Mouse (Mus musculus) neural tube, embryonic 12.5 days (tissue): ENCODE results near the gene Col6a1. TPM values are rescaled to one million over a fixed set of nuclear protein-coding genes. Genes with fewer than 3 reads are reported as not detected.

Experiments used
- ATAC-seq: fragments of 200-750 bp; cut with Nextera tagmentation; 2 replicates; pipeline ENCODE4 v1.8.0; 2017; ENCODE audit warnings: low read depth, mild to moderate bottlenecking, moderate TSS enrichment, moderate library complexity; ENCODE audit not compliant: low FRiP score
- H3K27ac ChIP-seq: fragments of 300-500 bp; sonication (generic); 2 replicates; pipeline ENCODE4 v1.5.1; 2016
- H3K27me3 ChIP-seq: fragments of 300-500 bp; sonication (generic); replicated peaks from 2 replicates; pipeline ENCODE4 v1.6.1; 2016; ENCODE audit warnings: mild to moderate bottlenecking
- H3K36me3 ChIP-seq: fragments of 300-500 bp; sonication (generic); 2 replicates; pipeline ENCODE4 v1.6.1; 2016; ENCODE audit warnings: mild to moderate bottlenecking
- H3K4me1 ChIP-seq: fragments of 300-500 bp; sonication (generic); 2 replicates; pipeline ENCODE4 v1.6.1; 2016
- H3K4me2 ChIP-seq: fragments of 300-500 bp; sonication (generic); replicated peaks from 2 replicates; pipeline ENCODE4 v1.6.1; 2016; ENCODE audit warnings: mild to moderate bottlenecking
- H3K4me3 ChIP-seq: fragments of 300-500 bp; sonication (generic); 2 replicates; pipeline ENCODE4 v1.5.1; 2016
- H3K9ac ChIP-seq: fragments of 300-500 bp; sonication (generic); 2 replicates; pipeline ENCODE4 v1.6.1; 2016; ENCODE audit warnings: mild to moderate bottlenecking
- H3K9me3 ChIP-seq: fragments of 300-500 bp; sonication (generic); 2 replicates; pipeline ENCODE4 v1.6.1; 2016; ENCODE audit warnings: mild to moderate bottlenecking
- WGBS: fragments of 180-500 bp; shearing (Covaris S2); methylation state at CpG from one replicate; pipeline ENCODE4 v1.1.7; 2016; 5-methylcytosine and 5-hydroxymethylcytosine counted together
- polyA plus RNA-seq: library from polyadenylated mRNA; unstranded; fragments of >200 nt; fragmentation: Nextera tagmentation; extraction: Ambion mirVana; gene quantifications from 2 replicates; pipeline ENCODE4 v1.2.1, GENCODE M21; 2016

Gene Col6a1
- polyA plus RNA-seq, 1 experiment from 2014 or later = 26.4 TPM

DNA sequence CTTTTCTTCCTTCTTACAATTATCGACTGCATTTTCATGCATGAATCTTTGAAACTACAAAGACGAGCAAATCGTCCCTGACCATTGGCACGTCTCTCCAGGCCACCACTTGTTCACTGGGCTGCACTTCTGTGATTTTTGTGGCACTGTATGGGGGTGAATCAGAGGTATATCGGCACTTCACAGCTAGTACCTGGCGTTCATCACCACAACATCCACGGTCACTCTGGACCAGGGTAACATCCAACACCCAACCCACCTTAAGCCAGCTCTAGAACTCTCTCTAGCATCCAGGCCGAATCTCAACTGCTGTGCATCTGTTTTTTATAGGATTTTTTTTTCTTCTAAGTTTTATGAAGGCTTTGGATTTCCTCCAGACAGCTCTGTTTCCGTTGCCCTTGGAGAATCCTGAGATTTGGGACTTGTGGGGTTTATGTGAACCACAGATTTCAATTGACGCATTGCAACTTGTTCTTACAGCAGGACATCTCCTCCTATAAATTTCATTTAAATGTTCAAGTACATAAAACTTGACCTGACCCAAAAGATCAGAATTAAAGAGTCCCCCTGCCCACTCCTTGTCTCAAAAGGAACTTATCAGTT, 30.6 kb downstream of the Col6a1 start:
- WGBS = 87% methylated on average over 10 of the region's 10 CpGs
- no peak overlapping the region for H3K9ac ChIP-seq
- H3K4me3 ChIP-seq = no peak overlapping the region
- no peaks in the 10 kb centered on the region for H3K27me3 ChIP-seq
- H3K9me3 ChIP-seq = 0 out of 2 replicates have a peak, but pooled peaks cover 5% of the 10 kb centered on the region
- H3K4me1 ChIP-seq = no peaks in the 10 kb centered on the region
- no peak overlapping the region for H3K4me2 ChIP-seq
- ATAC-seq = no peak
- H3K27ac ChIP-seq = no peak overlapping the region
- no peaks in the 10 kb centered on the region for H3K36me3 ChIP-seq

DNA sequence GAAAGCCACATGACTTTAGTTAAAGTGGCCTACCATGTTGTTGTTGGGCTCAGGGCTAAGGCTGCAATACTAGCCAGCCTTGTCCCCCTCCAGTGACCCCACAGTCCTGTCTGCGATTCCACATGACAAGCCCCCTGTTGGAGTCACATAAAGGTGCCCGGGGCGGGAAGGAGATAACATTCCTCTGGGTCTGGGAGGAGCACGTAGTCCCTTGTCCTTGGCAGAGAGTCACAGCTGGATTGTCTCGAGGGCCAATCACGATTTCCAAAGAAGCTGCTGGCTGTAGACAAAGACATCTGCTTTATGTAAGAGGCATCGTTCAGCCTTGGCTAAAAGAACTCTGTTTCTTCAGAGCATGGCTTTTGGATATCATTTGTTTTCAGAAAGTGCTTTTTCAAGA, 31.2 kb downstream of the Col6a1 start:
- Histone ChIP-seq H3K27me3 (no peaks in the 10 kb centered on the region), H3K4me3 (no peak overlapping the region), H3K4me1 (no peaks in the 10 kb centered on the region), H3K9me3 (0 out of 2 replicates have a peak, but pooled peaks cover 5% of the 10 kb centered on the region), H3K36me3 (no peaks in the 10 kb centered on the region), H3K4me2 (no peak overlapping the region), H3K9ac (no peak overlapping the region), H3K27ac (no peak overlapping the region)
- no peak for ATAC-seq
- WGBS = 53% methylated on average over 7 of the region's 7 CpGs

DNA sequence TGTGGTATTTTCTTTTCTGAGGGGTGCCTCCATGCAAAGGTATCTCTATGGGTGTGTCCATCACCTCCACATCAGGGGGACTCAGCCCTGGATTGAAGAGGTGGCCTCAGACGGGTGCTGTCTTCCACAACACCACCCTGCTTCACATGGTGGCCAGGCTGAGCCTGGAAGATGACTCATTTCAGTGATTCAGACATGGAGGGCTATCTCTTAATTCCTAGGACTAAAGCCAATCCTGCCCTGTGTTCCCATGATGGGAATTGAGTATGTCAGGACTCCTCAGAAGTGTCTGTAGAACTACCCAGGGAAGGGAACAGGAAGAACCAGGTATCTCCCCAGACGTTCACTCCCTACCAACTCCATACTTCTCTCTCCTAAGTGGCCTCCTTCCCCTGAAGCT, 32.5 kb downstream of the Col6a1 start:
- H3K27ac ChIP-seq = no peak overlapping the region
- no peaks in the 10 kb centered on the region for H3K4me1 ChIP-seq
- ATAC-seq = no peak
- H3K4me2 ChIP-seq = no peak overlapping the region
- no peak overlapping the region for H3K4me3 ChIP-seq
- H3K9ac ChIP-seq = no peak overlapping the region
- H3K36me3 ChIP-seq = no peaks in the 10 kb centered on the region
- WGBS = 72% methylated on average over 2 of the region's 2 CpGs
- no peaks in the 10 kb centered on the region for H3K27me3 ChIP-seq
- H3K9me3 ChIP-seq = 0 out of 2 replicates have a peak, but pooled peaks cover 5% of the 10 kb centered on the region

DNA sequence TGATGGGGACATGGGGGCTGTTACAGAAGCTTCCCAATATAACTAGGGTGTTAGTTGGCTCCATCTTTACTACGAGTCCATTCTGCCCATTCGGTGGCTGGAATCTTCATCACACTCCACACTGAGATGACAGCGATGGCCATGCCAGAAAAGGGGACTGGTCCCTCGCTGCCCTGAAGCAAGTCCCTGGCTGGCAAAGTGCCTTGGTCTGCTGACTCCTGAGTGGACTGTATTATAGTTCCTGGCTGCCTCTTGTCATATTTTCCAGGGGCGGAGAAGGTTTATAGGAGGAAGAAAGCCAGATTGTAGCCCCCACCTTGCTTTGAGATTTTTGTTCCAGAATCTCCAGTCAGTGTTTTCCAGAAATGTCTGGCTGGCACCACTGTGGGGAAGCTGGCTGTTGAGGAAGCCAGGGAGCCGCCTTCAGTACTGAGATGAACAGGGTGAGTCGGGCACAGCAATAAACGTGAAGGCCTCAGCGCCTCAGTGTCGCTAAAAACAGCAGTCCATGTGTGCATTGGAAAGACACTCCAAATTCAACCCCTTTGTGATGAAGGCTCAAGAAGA, 40.4 kb downstream of the Col6a1 start:
- Histone ChIP-seq H3K4me3 (no peak overlapping the region), H3K27me3 (no peaks in the 10 kb centered on the region), H3K9ac (no peak overlapping the region), H3K4me1 (no peaks in the 10 kb centered on the region), H3K36me3 (no peaks in the 10 kb centered on the region), H3K4me2 (no peak overlapping the region), H3K9me3 (no peaks in the 10 kb centered on the region), H3K27ac (no peak overlapping the region)
- WGBS = 94% methylated on average over 10 of the region's 10 CpGs
- ATAC-seq = no peak

DNA sequence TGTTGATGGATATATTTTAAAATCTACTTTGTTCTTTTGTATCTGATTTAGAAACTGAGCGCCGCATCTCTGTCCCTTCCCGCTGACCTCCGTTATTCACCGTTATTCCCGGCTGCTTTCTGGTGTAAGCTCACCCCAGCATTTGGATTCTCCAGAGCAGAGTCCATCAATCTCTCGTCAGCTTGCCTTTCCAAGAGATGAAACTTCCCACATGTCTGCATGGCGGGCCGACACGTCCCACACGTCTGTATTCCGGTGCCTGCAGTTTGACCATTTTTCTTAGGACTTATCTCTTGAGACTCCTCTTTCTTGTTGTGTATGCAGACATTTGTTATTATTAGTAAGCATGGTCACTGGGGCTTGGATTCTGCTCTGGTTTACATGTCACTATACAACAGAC, 42.0 kb downstream of the Col6a1 start:
- no peak overlapping the region for H3K9ac ChIP-seq
- 58% methylated on average over 12 of the region's 12 CpGs for whole genome bisulfite sequencing
- no peak overlapping the region for H3K27ac ChIP-seq
- no peaks in the 10 kb centered on the region for H3K36me3 ChIP-seq
- ATAC-seq = no peak
- no peaks in the 10 kb centered on the region for H3K27me3 ChIP-seq
- H3K4me1 ChIP-seq = no peaks in the 10 kb centered on the region
- no peak overlapping the region for H3K4me3 ChIP-seq
- H3K9me3 ChIP-seq = no peaks in the 10 kb centered on the region
- no peak overlapping the region for H3K4me2 ChIP-seq

- ATAC-seq = no peak
- Histone ChIP-seq H3K36me3 (no peaks in the 10 kb centered on the region), H3K27me3 (no peaks in the 10 kb centered on the region), H3K4me2 (no peak overlapping the region), H3K4me1 (no peaks in the 10 kb centered on the region), H3K9ac (no peak overlapping the region), H3K9me3 (no peaks in the 10 kb centered on the region), H3K27ac (no peak overlapping the region), H3K4me3 (no peak overlapping the region)
- 45% methylated on average over 7 of the region's 7 CpGs for WGBS
These were observed 42.5 kb downstream of the Col6a1 start for GRCm38 (mm10) chr10:76683461-76683860.

GRCm38 (mm10) chr10:76681882-76682281, 44.1 kb downstream of the Col6a1 start:
- Histone ChIP-seq H3K36me3 (no peaks in the 10 kb centered on the region), H3K27me3 (no peaks in the 10 kb centered on the region), H3K4me1 (no peaks in the 10 kb centered on the region), H3K9ac (no peak overlapping the region), H3K27ac (no peak overlapping the region), H3K9me3 (no peaks in the 10 kb centered on the region), H3K4me3 (no peak overlapping the region), H3K4me2 (no peak overlapping the region)
- WGBS = 86% methylated on average over 3 of the region's 3 CpGs
- ATAC-seq = no peak

- H3K4me3 ChIP-seq = no peak overlapping the region
- no peaks in the 10 kb centered on the region for H3K36me3 ChIP-seq
- H3K9ac ChIP-seq = no peak overlapping the region
- WGBS = 90% methylated on average over 6 of the region's 6 CpGs
- ATAC-seq = no peak
- H3K4me2 ChIP-seq = no peak overlapping the region
- no peaks in the 10 kb centered on the region for H3K9me3 ChIP-seq
- H3K27me3 ChIP-seq = no peaks in the 10 kb centered on the region
- no peak overlapping the region for H3K27ac ChIP-seq
- no peaks in the 10 kb centered on the region for H3K4me1 ChIP-seq
These were observed 45.0 kb downstream of the Col6a1 start for GRCm38 (mm10) chr10:76680758-76681650.

DNA sequence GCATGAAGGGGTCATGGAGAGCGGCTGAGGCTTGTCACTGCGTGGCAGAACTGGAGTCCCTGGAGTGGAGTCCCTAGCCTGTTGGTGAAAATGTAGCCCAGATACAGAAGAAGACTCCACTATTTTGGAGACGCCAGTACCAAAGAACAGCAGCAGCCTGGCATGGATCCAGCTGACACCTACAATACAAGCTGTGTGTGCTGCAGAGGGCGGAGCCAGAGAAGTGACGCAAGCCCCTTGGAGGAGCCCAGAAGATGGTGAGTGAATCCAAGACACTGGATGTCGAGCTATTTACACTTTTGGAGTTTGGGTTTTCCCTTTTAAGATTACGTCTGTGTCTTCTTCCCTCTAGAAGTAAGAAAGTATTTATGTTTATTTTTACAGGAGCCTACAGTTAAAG, 47.8 kb downstream of the Col6a1 start:
- ATAC-seq = no peak
- Histone ChIP-seq H3K27ac (no peak overlapping the region), H3K27me3 (no peaks in the 10 kb centered on the region), H3K9ac (no peak overlapping the region), H3K36me3 (no peaks in the 10 kb centered on the region), H3K9me3 (no peaks in the 10 kb centered on the region), H3K4me2 (no peak overlapping the region), H3K4me3 (no peak overlapping the region), H3K4me1 (no peaks in the 10 kb centered on the region)
- 78% methylated on average over 7 of the region's 7 CpGs for WGBS

- no peaks in the 10 kb centered on the region for H3K4me1 ChIP-seq
- WGBS = 81% methylated on average over 2 of the region's 2 CpGs
- no peak overlapping the region for H3K27ac ChIP-seq
- no peaks in the 10 kb centered on the region for H3K9me3 ChIP-seq
- no peaks in the 10 kb centered on the region for H3K36me3 ChIP-seq
- ATAC-seq = no peak
- no peak overlapping the region for H3K4me3 ChIP-seq
- no peak overlapping the region for H3K4me2 ChIP-seq
- no peaks in the 10 kb centered on the region for H3K27me3 ChIP-seq
- H3K9ac ChIP-seq = no peak overlapping the region
These were observed 50.7 kb downstream of the Col6a1 start for GRCm38 (mm10) chr10:76675268-76675667.

DNA sequence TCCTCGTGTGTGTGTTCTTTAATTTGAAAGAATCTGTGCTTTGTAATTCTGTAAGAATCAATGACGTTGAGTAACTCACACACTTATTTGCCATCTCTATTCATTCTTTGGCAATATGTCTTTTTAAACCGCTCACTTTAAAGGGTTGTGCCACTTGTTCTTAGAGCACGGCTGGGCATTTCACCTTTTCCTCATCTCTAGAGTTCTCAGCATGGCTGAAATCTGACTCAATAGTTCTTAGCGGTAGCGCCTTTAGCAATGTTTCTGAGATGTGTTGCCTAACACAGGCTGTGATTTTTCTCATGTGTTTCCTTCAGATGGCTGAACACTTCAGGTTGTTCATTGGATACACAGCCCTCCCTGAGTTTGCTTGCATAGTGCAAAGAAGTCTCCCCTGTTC, 51.4 kb downstream of the Col6a1 start:
- Histone ChIP-seq H3K27me3 (no peaks in the 10 kb centered on the region), H3K27ac (no peak overlapping the region), H3K9ac (no peak overlapping the region), H3K4me2 (no peak overlapping the region), H3K9me3 (no peaks in the 10 kb centered on the region), H3K4me1 (no peaks in the 10 kb centered on the region), H3K4me3 (no peak overlapping the region), H3K36me3 (no peaks in the 10 kb centered on the region)
- WGBS = 87% methylated on average over 6 of the region's 6 CpGs
- ATAC-seq = no peak

DNA sequence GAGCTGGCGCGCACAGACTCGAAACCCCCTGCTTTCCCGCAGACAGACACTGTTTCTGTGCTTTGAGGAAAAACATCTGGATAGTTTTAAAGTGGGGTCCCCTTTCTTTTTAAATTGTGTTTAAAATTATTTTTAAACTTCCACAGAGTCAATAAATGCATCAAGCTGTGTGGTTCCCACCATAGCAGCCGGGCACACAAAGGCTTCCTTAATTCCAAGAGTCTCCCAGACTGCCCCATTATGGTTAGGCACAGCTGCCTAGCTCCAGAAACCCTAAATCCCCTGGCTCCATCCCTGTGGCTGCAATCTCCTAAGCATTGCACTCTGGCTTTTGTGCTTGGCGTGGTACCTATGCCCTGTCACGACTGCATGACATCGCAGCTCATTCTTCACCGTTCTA, 54.0 kb downstream of the Col6a1 start:
- no peaks in the 10 kb centered on the region for H3K9me3 ChIP-seq
- H3K4me1 ChIP-seq = no peaks in the 10 kb centered on the region
- H3K27me3 ChIP-seq = no peaks in the 10 kb centered on the region
- 88% methylated on average over 9 of the region's 9 CpGs for WGBS
- no peak for ATAC-seq
- H3K27ac ChIP-seq = no peak overlapping the region
- no peak overlapping the region for H3K4me2 ChIP-seq
- H3K9ac ChIP-seq = no peak overlapping the region
- H3K36me3 ChIP-seq = no peaks in the 10 kb centered on the region
- no peak overlapping the region for H3K4me3 ChIP-seq
